ENCODE assay signal across 24 mouse cellular contexts in genomic region chr12:30572075-30572474, GRCm38 (mm10). TPM values are rescaled to one million over a fixed set of nuclear protein-coding genes. Genes with fewer than 3 reads are reported as not detected.
A peak's percentile ranks its signal among the peaks of the same experiment; 100 is the strongest.
DNase-seq lines count a peak whose midpoint lies in the region; ATAC-seq and TF ChIP-seq lines count a peak whose summit lies in the region.
"Had no signal": no experiment of that assay in that cellular context is flagged by ENCODE, and none has a peak within 500 bp of the region (broad histone marks: within the 10 kb centered on the region; RNA-seq: fewer than 3 reads in every experiment).

No protein-coding gene starts in this region.

- TF ChIP-seq EP300 in lung, postnatal 0 days (IDR thresholded peaks at IDR 0.05) = no peak

- 27% methylated on average over 4 of the region's 4 CpGs for WGBS in lung, embryonic 14.5 days
- 48% methylated on average over 4 of the region's 4 CpGs for WGBS in lung, postnatal 0 days

- no peaks in the 10 kb centered on the region for H3K4me1 ChIP-seq in lung, embryonic 14.5 days (ENCODE audit: insufficient read depth)
- no peaks in the 10 kb centered on the region for H3K4me1 ChIP-seq in lung, postnatal 0 days (ENCODE audit: insufficient read depth, low read depth, low read length)
- H3K4me1 ChIP-seq: embryonic facial prominence, embryonic 10.5 days; embryonic facial prominence, embryonic 12.5 days; forebrain, embryonic 13.5 days; forebrain, embryonic 15.5 days had no signal

- DNase-seq in lung, embryonic 14.5 days = peak; percentile 80
- no peak for DNase-seq in lung, postnatal 10 days
- DNase-seq in lung, postnatal 0 days (ENCODE audit: low spot score) = peak; percentile 14
- no peak for DNase-seq in lung, postnatal 14 days
- peak; percentile 18 for DNase-seq in lung, postnatal 36 days
- DNase-seq in lung, postnatal 4 days = no peak
- DNase-seq: adrenal gland, adult 8-10 months; adrenal gland, postnatal 14 days; adrenal gland, postnatal 36 days; B cell, adult 2 months; cerebellum, adult 11-12 months; cerebellum, adult 2 months; cerebellum, adult 9-10 months; cerebellum, postnatal 10 days; cerebellum, postnatal 25 days had no signal

- no peaks in the 10 kb centered on the region for H3K9me3 ChIP-seq in lung, embryonic 14.5 days (ENCODE audit: low read depth, low read length)
- no peaks in the 10 kb centered on the region for H3K9me3 ChIP-seq in lung, postnatal 0 days (ENCODE audit: low read length)
- H3K9me3 ChIP-seq: embryonic facial prominence, embryonic 10.5 days; embryonic facial prominence, embryonic 12.5 days; forebrain, embryonic 13.5 days; forebrain, embryonic 15.5 days; G1E had no signal

- H3K9ac ChIP-seq in lung, embryonic 14.5 days = no peak overlapping the region
- no peak overlapping the region for H3K9ac ChIP-seq in lung, postnatal 0 days (replicated peaks; ENCODE audit: low read depth)
- H3K9ac ChIP-seq: embryonic facial prominence, embryonic 12.5 days; forebrain, embryonic 13.5 days; forebrain, embryonic 15.5 days had no signal

- no peak for TF ChIP-seq CTCF in lung, embryonic 14.5 days (IDR thresholded peaks at IDR 0.05; ENCODE audit: low read depth)
- no peak for TF ChIP-seq CTCF in lung, postnatal 0 days (IDR thresholded peaks at IDR 0.05)

- no peak overlapping the region for H3K27ac ChIP-seq in lung, embryonic 14.5 days (ENCODE audit: low read depth)
- H3K27ac ChIP-seq in lung, postnatal 0 days (ENCODE audit: low read length) = no peak overlapping the region
- H3K27ac ChIP-seq: embryonic facial prominence, embryonic 10.5 days; embryonic facial prominence, embryonic 12.5 days; forebrain, embryonic 13.5 days; forebrain, embryonic 15.5 days had no signal

- no peak overlapping the region for H3K4me2 ChIP-seq in lung, embryonic 14.5 days
- no peak overlapping the region for H3K4me2 ChIP-seq in lung, postnatal 0 days (replicated peaks; ENCODE audit: low read depth, low read length)
- H3K4me2 ChIP-seq: embryonic facial prominence, embryonic 12.5 days; forebrain, embryonic 13.5 days; forebrain, embryonic 15.5 days had no signal

- peak; percentile 60; the same call in 1 of the 2 replicates for ATAC-seq in lung, embryonic 14.5 days (ENCODE audit: insufficient read depth)
- no peak for ATAC-seq in lung, postnatal 0 days
- ATAC-seq: activated CD4-positive, CD25-positive, alpha-beta regulatory T cell, adult 4 months; CD4-positive, CD25-positive, alpha-beta regulatory T cell, adult 4 months; forebrain, embryonic 13.5 days; forebrain, embryonic 15.5 days; Patski had no signal

- H3K36me3 ChIP-seq in lung, embryonic 14.5 days (ENCODE audit: insufficient read depth) = no peaks in the 10 kb centered on the region
- no peaks in the 10 kb centered on the region for H3K36me3 ChIP-seq in lung, postnatal 0 days (ENCODE audit: insufficient read depth, low read length)
- H3K36me3 ChIP-seq: embryonic facial prominence, embryonic 10.5 days; embryonic facial prominence, embryonic 12.5 days; forebrain, embryonic 15.5 days; G1E had no signal

- no peaks in the 10 kb centered on the region for H3K27me3 ChIP-seq in lung, embryonic 14.5 days (ENCODE audit: insufficient read depth, low read length)
- no peaks in the 10 kb centered on the region for H3K27me3 ChIP-seq in lung, postnatal 0 days (replicated peaks; ENCODE audit: insufficient read depth, low read length)
- H3K27me3 ChIP-seq: CH12.LX; embryonic facial prominence, embryonic 12.5 days; forebrain, embryonic 13.5 days; forebrain, embryonic 15.5 days had no signal

- H3K4me3 ChIP-seq in lung, embryonic 14.5 days (ENCODE audit: low read depth, low read length) = no peak overlapping the region
- H3K4me3 ChIP-seq in lung, postnatal 0 days (ENCODE audit: low read depth, low read length) = no peak overlapping the region
- H3K4me3 ChIP-seq: embryonic facial prominence, embryonic 10.5 days; embryonic facial prominence, embryonic 12.5 days; forebrain, embryonic 13.5 days; forebrain, embryonic 15.5 days had no signal

RNA-seq across cellular contexts. Expression of gene Tmem18, which starts 12.2 kb away (rescaled TPM):
- 31.1 and 34.0 TPM in 2 replicates for polyA plus RNA-seq in lung, embryonic 14.5 days (2014; fragmentation: Nextera tagmentation; extraction: Ambion mirVana)
- polyA plus RNA-seq in lung, postnatal 0 days (2015; fragmentation: Nextera tagmentation; extraction: Ambion mirVana) = 21.7 and 22.3 TPM in 2 replicates

Comparison
In these comparisons a context has a peak if more than half of its experiments do, and no peak if none do; other contexts are left out.
1. DNase-seq: peak in lung, embryonic 14.5 days (single experiment), lung, postnatal 0 days (single experiment) and lung, postnatal 36 days (single experiment); none in lung, postnatal 10 days (single experiment), lung, postnatal 14 days (single experiment) and lung, postnatal 4 days (0 of 2).